Mouse (Mus musculus) forebrain, embryonic 13.5 days (tissue): ENCODE results near the gene Paxbp1. TPM values are rescaled to one million over a fixed set of nuclear protein-coding genes. Genes with fewer than 3 reads are reported as not detected.

ENCODE experiments used
- ATAC-seq: fragments of 200-750 bp; cut with Nextera tagmentation; 2 replicates; pipeline ENCODE4 v1.8.0; 2017
- H3K27ac ChIP-seq: fragments of 300-500 bp; sonication (generic); 2 replicates; pipeline ENCODE4 v1.5.1; 2015; ENCODE audit warnings: inconsistent platforms, mild to moderate bottlenecking, moderate library complexity
- H3K27me3 ChIP-seq: fragments of 300-500 bp; sonication (generic); 2 replicates; pipeline ENCODE4 v1.6.1; 2015; ENCODE audit warnings: mild to moderate bottlenecking, inconsistent platforms
- H3K36me3 ChIP-seq: fragments of 300-500 bp; sonication (generic); 2 replicates; pipeline ENCODE4 v1.6.1; 2015; ENCODE audit warnings: mild to moderate bottlenecking, inconsistent platforms; ENCODE audit not compliant: poor library complexity, severe bottlenecking
- H3K4me1 ChIP-seq: fragments of 300-500 bp; sonication (generic); 2 replicates; pipeline ENCODE4 v1.6.1; 2015; ENCODE audit warnings: inconsistent platforms
- H3K4me2 ChIP-seq: fragments of 300-500 bp; sonication (generic); 2 replicates; pipeline ENCODE4 v1.6.1; 2015; ENCODE audit warnings: inconsistent platforms, mild to moderate bottlenecking, moderate library complexity
- H3K4me3 ChIP-seq: fragments of 300-500 bp; sonication (generic); 2 replicates; pipeline ENCODE4 v1.5.1; 2015; ENCODE audit warnings: mild to moderate bottlenecking, inconsistent platforms
- H3K9ac ChIP-seq: fragments of 300-500 bp; sonication (generic); 2 replicates; pipeline ENCODE4 v1.6.1; 2015; ENCODE audit warnings: mild to moderate bottlenecking, inconsistent platforms
- H3K9me3 ChIP-seq: fragments of 300-500 bp; sonication (generic); replicated peaks from 2 replicates; pipeline ENCODE4 v1.6.1; 2016; ENCODE audit warnings: inconsistent platforms
- WGBS: fragments of 180-500 bp; shearing (Covaris S2); methylation state at CpG from one replicate; pipeline ENCODE4 v1.1.7; 2015; 5-methylcytosine and 5-hydroxymethylcytosine counted together
- polyA plus RNA-seq: library from polyadenylated mRNA; unstranded; fragments of >200 nt; fragmentation: Nextera tagmentation; extraction: Ambion mirVana; gene quantifications from 2 replicates; pipeline ENCODE4 v1.2.1, GENCODE M21; 2015

Paxbp1 gene
- polyA plus RNA-seq, 1 experiment from 2014 or later, result 75.8 TPM

DNA sequence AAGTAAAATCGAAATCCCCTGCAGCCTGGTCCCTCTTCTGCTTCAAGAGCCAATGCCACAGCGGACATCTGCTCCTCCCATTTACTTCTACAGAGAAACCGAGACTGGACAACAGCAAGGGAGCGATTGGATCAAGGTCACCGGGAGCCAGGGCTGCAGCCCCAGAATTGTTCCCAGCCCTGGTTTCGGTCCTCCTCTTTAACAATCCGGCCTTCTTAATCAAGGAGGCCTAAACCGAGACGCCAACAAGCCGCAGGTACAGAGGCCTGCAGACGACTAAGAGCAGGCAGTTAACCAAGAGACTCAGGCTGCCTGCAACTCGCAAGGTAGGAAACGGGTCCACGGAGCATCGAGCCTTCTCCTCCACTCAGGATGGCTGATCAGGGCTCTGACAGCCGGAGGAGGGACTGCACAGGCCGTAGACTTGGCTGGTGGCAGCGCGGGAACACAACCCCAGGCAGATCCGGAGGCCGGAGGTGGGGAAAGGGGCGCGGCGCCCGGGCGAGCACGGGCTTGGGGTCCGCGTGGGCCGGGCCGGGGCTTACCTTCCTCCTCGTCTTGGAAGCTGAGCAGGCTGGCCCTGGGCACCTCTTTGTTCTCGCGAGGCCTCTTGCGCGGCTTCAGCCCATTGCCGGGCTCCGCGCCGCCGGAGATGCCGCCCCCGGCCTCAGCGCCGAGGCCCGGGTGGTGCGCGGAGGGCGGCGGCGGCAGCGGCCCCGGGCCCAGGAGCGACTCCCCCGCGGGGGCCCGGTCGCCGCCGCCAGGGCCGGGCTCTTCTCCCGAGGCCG, 688 bp downstream of the Paxbp1 start:
- no peaks in the 10 kb centered on the region for H3K9me3 ChIP-seq
- 0% methylated on average over 49 of the region's 63 CpGs for WGBS
- H3K4me1 ChIP-seq, result peaks cover 23% of the 10 kb centered on the region
- peak overlapping the region; percentile 99 for H3K9ac ChIP-seq
- peak; percentile 73 for ATAC-seq
- H3K4me3 ChIP-seq, result peak overlapping the region; percentile 80
- H3K27ac ChIP-seq, result peak overlapping the region; percentile 98
- 0 out of 2 replicates have a peak, but pooled peaks cover 4% of the 10 kb centered on the region for H3K27me3 ChIP-seq
- H3K4me2 ChIP-seq, result peak overlapping the region; percentile 74
- H3K36me3 ChIP-seq, result peaks cover 22% of the 10 kb centered on the region

DNA sequence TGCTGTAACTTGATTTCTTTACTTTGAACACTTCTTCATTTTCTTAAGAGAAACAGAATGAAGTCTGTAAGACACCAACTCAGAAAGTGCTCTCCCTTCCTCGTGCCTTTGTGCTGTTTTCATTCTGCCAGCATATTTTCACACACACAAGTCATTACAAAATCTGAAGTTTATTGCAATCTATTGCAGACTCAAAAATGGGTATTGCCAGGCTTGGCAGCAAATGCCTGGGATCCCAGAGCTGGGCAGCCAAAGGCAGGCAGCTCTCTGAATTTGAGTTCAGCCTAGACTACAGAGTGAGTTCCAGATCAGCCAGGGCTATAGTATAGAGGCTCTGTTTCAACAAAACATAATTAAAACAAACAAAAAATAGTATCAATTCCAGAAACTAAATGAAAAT, 1.7 kb downstream of the Paxbp1 start:
- peak overlapping the region; percentile 74 for H3K4me2 ChIP-seq
- peaks cover 32% of the 10 kb centered on the region for H3K36me3 ChIP-seq
- H3K9me3 ChIP-seq, result no peaks in the 10 kb centered on the region
- 0 out of 2 replicates have a peak, but pooled peaks cover 4% of the 10 kb centered on the region for H3K27me3 ChIP-seq
- peak overlapping the region; percentile 59 for H3K9ac ChIP-seq
- H3K27ac ChIP-seq, result no peak overlapping the region
- WGBS, result 65% methylated on average over 1 of the region's 1 CpGs
- H3K4me3 ChIP-seq, result peak overlapping the region; percentile 80
- ATAC-seq, result no peak
- peaks cover 23% of the 10 kb centered on the region for H3K4me1 ChIP-seq

DNA sequence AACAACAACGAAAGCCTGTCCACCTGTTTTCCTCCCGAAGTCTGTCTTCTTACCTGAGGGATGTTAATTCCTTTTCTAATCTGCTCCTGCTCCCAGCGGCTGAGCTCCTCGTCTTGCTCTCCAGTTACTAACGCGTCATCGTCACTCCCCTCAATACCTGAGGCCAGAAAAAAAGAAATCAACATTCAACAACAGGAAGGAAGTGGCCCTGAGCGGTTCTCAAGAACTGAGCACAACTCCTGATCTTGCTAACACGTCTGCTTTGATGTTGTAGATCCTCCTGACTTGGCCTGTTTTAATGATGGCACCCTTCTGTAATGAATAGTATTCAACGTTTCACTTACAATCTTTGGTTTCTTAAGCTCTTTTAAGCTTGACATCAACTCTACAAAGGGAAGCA, 8.5 kb downstream of the Paxbp1 start:
- no peak overlapping the region for H3K4me2 ChIP-seq
- ATAC-seq, result no peak
- no peaks in the 10 kb centered on the region for H3K9me3 ChIP-seq
- H3K27me3 ChIP-seq, result no peaks in the 10 kb centered on the region
- H3K36me3 ChIP-seq, result peaks cover 85% of the 10 kb centered on the region
- no peak overlapping the region for H3K27ac ChIP-seq
- no peaks in the 10 kb centered on the region for H3K4me1 ChIP-seq
- H3K9ac ChIP-seq, result no peak overlapping the region
- WGBS, result 88% methylated on average over 10 of the region's 10 CpGs
- no peak overlapping the region for H3K4me3 ChIP-seq

DNA sequence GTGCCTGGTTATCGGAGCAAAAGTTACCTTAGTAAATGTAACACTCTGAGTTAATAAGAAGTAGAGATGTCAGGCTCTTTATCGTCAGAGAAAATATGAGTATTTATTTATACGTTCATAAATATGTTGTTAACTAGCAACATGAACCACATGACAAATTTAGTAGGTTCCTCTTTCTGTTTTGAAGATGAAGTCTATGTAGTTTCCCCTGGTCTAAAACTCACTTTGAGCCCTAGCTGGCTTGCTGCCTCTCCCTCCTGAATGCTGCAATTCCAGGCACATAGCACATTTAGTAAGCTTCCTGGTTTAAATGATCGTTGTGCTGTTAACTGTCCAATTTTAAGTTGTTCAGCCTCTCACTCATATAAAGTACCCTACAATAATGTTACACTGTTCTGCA, 13.6 kb downstream of the Paxbp1 start:
- H3K9ac ChIP-seq, result no peak overlapping the region
- ATAC-seq, result no peak
- H3K4me3 ChIP-seq, result no peak overlapping the region
- H3K4me2 ChIP-seq, result no peak overlapping the region
- H3K36me3 ChIP-seq, result peaks cover 89% of the 10 kb centered on the region
- WGBS, result 93% methylated on average over 4 of the region's 4 CpGs
- H3K9me3 ChIP-seq, result no peaks in the 10 kb centered on the region
- no peak overlapping the region for H3K27ac ChIP-seq
- no peaks in the 10 kb centered on the region for H3K27me3 ChIP-seq
- H3K4me1 ChIP-seq, result no peaks in the 10 kb centered on the region

DNA sequence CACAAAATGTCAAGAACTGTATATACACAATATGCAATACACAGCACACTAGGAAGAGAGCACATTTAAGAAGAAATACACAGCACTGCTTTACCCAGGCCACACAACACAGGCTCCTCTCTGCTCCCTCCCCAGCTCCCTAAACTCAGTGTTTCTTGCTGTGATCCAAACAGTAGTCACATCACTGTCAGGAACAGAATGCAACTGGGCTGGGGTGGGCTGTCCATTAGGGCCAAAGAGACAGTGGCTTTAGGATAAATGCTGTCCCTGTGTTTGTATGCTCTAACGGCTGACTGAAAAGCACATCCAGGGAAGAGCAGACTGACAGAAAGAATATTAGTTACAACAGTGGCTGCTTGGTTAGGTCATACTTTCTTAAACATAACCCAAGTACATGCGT, 14.4 kb downstream of the Paxbp1 start:
- no peaks in the 10 kb centered on the region for H3K4me1 ChIP-seq
- H3K9ac ChIP-seq, result no peak overlapping the region
- H3K4me3 ChIP-seq, result no peak overlapping the region
- no peak overlapping the region for H3K4me2 ChIP-seq
- H3K9me3 ChIP-seq, result no peaks in the 10 kb centered on the region
- H3K27me3 ChIP-seq, result no peaks in the 10 kb centered on the region
- WGBS, result 91% methylated on average over 2 of the region's 2 CpGs
- H3K36me3 ChIP-seq, result peaks cover 91% of the 10 kb centered on the region
- no peak for ATAC-seq
- no peak overlapping the region for H3K27ac ChIP-seq

DNA sequence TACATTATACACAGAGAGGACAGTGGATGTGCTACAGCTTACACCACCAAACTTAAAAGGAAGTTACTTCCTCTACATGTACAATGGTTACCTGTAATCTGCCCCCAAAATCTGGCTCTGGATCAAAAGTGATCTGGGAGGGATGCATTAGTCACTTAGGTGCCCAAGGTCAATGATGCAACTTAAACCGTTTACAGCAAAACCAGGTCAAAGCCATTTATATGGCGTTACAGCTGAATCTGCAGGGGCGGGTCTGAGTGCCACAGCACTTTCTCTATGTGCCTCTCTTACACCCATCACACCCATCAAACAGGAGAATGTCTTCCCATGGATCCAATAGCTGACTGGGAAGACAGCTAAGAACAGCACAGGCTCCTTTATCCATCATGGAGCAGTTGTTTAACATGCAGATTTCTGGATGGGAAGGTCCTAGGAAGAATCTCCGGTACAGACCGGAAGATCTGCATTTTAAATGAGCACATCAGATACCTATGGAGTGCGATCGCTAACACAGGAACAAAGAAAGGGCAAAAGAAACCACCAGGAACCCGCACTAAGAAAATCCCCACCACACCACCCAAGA, 15.1 kb downstream of the Paxbp1 start:
- Histone ChIP-seq H3K4me2 (no peak overlapping the region), H3K4me3 (no peak overlapping the region), H3K27ac (no peak overlapping the region), H3K36me3 (peaks cover 91% of the 10 kb centered on the region), H3K27me3 (no peaks in the 10 kb centered on the region), H3K4me1 (no peaks in the 10 kb centered on the region), H3K9ac (no peak overlapping the region), H3K9me3 (no peaks in the 10 kb centered on the region)
- ATAC-seq, result no peak
- WGBS, result 88% methylated on average over 8 of the region's 8 CpGs

DNA sequence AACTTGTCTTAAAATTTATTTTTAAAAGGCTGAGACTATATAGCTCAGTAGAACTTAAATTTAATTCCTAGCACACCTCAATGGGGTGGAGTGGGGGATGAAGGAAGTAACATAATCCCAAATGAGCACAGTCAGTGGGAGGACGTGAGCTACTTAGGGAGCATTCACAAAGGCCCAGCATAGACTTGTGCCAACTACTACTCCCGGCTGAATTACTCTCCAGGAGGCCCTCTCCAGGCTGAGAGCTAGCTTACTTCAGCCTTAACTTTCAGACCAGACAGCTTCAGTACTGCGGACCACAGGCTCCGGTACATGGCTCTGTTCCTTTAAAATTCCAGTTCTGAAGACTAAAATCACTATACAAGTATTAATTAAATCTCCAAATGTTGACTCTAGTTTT, 18.1 kb downstream of the Paxbp1 start:
- no peak overlapping the region for H3K4me3 ChIP-seq
- H3K9ac ChIP-seq, result no peak overlapping the region
- no peaks in the 10 kb centered on the region for H3K27me3 ChIP-seq
- no peak overlapping the region for H3K4me2 ChIP-seq
- no peak for ATAC-seq
- no peaks in the 10 kb centered on the region for H3K4me1 ChIP-seq
- H3K36me3 ChIP-seq, result peaks cover 90% of the 10 kb centered on the region
- H3K9me3 ChIP-seq, result 0 out of 2 replicates have a peak, but pooled peaks cover 4% of the 10 kb centered on the region
- no peak overlapping the region for H3K27ac ChIP-seq
- 83% methylated on average over 4 of the region's 4 CpGs for WGBS

DNA sequence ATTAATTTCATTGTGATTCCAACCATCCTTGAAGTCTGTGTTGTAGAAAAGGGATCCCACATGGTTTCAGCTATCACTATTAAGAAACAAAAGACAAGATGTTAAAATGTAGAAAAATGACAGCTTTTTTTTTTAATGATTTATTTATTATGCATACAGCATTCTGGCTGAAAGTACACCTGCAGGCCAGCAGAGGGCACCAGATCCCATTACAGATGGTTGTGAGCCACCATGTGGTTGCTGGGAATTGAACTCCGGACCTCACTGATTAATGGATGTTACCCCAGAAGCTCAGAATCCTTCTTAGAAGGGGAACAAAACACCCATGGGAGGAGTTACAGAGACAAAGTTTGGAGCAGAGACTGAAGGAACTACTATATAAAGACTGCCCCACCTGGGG, 21.0 kb downstream of the Paxbp1 start:
- no peaks in the 10 kb centered on the region for H3K27me3 ChIP-seq
- no peak for ATAC-seq
- no peak overlapping the region for H3K27ac ChIP-seq
- H3K9me3 ChIP-seq, result 0 out of 2 replicates have a peak, but pooled peaks cover 4% of the 10 kb centered on the region
- H3K4me1 ChIP-seq, result no peaks in the 10 kb centered on the region
- 83% methylated on average over 1 of the region's 1 CpGs for WGBS
- H3K9ac ChIP-seq, result no peak overlapping the region
- H3K36me3 ChIP-seq, result peaks cover 96% of the 10 kb centered on the region
- H3K4me2 ChIP-seq, result no peak overlapping the region
- no peak overlapping the region for H3K4me3 ChIP-seq

DNA sequence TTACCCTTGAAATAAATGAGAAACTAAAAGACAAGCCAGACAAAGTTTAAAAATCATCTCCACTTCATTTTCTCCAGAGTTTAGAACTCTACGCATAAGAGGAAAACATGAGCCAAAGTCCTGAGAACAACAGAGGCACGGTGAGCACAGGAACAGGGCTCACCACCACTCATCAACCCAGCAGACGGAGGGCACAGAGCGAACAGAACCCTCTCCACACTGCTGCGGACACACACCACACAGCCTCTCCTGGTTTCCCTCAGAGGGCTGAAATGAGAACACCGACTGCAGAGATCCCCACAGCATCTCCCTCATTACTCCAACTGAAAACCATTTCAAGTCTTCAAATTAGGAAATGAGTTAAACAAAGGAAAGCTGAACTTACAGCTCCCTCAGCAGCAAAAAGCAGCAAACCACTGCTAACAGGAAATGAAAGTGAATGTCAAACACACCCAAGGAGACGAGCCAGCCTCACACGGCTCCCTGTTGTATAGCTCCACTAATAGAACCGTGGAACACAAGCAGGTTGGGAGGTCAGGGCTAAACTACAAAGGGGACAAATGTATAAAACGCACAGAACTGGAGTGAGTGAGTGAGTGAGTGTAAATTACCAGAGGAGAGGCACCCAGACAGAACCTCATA, 23.4 kb downstream of the Paxbp1 start:
- Histone ChIP-seq H3K9ac (no peak overlapping the region), H3K4me3 (no peak overlapping the region), H3K4me1 (no peaks in the 10 kb centered on the region), H3K4me2 (no peak overlapping the region), H3K27me3 (no peaks in the 10 kb centered on the region), H3K36me3 (peaks cover 92% of the 10 kb centered on the region), H3K9me3 (0 out of 2 replicates have a peak, but pooled peaks cover 4% of the 10 kb centered on the region), H3K27ac (no peak overlapping the region)
- ATAC-seq, result no peak
- WGBS, result 96% methylated on average over 10 of the region's 10 CpGs

DNA sequence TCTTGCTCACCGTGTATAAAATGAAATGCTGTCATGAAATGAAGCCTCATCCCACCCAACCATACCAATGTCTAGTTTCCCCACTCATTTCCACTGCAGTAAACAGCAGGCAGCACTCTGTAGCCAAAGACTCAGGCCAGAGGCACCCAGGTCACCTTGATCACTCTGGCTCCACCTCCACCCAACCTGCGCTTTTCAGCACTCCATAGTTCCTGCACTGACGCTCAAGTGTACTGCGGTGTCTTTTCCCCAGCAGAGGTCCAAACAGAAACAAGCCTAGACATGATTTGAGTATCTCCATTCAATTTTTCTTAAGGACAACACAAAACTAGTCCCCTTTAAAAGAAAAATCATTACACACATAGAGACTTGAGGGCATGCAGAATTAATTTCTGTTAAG, 24.9 kb downstream of the Paxbp1 start:
- Histone ChIP-seq H3K36me3 (peaks cover 89% of the 10 kb centered on the region), H3K4me1 (no peaks in the 10 kb centered on the region), H3K4me3 (no peak overlapping the region), H3K9ac (no peak overlapping the region), H3K4me2 (no peak overlapping the region), H3K27me3 (no peaks in the 10 kb centered on the region), H3K9me3 (0 out of 2 replicates have a peak, but pooled peaks cover 4% of the 10 kb centered on the region), H3K27ac (no peak overlapping the region)
- no peak for ATAC-seq
- 95% methylated on average over 4 of the region's 4 CpGs for WGBS

DNA sequence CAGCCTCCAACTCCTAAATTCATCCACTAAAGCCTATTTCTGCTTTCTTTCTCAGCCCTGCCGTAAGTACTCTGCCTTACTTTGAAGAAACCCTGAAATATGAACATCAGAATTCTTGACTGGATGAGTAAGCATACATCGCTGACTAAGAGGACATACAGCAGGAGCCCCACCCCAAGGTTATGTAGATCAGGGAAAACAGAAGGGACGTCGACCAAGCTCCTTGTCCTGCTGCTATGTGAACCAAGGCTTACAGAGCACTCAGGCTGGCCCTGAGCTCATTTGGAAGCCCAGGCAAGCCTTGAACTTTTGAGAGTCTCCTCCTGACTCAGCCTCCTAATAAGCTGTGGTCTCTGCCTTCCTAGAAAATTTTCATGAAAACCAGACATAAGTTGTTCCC, 28.6 kb downstream of the Paxbp1 start:
- WGBS, result 93% methylated on average over 4 of the region's 4 CpGs
- ATAC-seq, result no peak

DNA sequence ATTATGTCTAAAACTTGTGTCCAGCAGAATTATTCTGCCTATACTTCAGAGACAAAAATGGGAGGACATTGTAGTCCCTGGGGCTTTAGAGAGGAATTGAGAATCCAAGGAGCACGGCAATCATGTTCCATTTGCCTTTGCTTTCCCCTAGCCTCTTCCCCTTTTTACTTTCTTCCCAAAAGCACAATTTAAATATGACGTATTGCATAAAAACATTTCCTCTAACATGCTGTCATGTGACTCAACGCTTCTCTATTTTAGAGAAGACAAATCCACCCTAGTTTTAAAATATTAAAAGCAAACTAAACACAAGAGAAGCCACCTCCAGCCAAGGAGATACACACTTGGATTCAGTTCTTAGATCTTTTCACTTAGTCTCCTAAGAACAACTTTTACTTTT, 32.5 kb downstream of the Paxbp1 start:
- H3K36me3 ChIP-seq, result peaks cover 26% of the 10 kb centered on the region
- H3K4me1 ChIP-seq, result peaks cover 22% of the 10 kb centered on the region
- peak overlapping the region; percentile 93 for H3K27ac ChIP-seq
- H3K4me3 ChIP-seq, result peak overlapping the region; percentile 90
- no peak for ATAC-seq
- no peaks in the 10 kb centered on the region for H3K27me3 ChIP-seq
- peak overlapping the region; percentile 91 for H3K9ac ChIP-seq
- no peaks in the 10 kb centered on the region for H3K9me3 ChIP-seq
- peak overlapping the region; percentile 67 for H3K4me2 ChIP-seq
- WGBS, result 44% methylated on average over 3 of the region's 3 CpGs

More for the DNA sequence above, 28.6 kb downstream of the Paxbp1 start:
- Histone ChIP-seq H3K27ac (no peak overlapping the region), H3K4me2 (no peak overlapping the region), H3K27me3 (no peaks in the 10 kb centered on the region), H3K4me3 (no peak overlapping the region), H3K36me3 (peaks cover 64% of the 10 kb centered on the region), H3K9ac (no peak overlapping the region), H3K4me1 (peaks cover 10% of the 10 kb centered on the region), H3K9me3 (no peaks in the 10 kb centered on the region)
